Mouse (Mus musculus) hematopoietic stem cell, adult 5-6 weeks (primary cell): ENCODE results near the gene Cd200r1. TPM values are rescaled to one million over a fixed set of nuclear protein-coding genes. Genes with fewer than 3 reads are reported as not detected.
"Not testable (repeated sequence)": the region's sequence is repeated elsewhere in the genome, so short reads cannot be mapped to it uniquely, and the experiment has no call there.

Experiments
- ATAC-seq, 2 experiments: fragments of 125-278 bp in 1 of 2; replicated peaks in 1 of 2; 2 replicates each; pipeline ENCODE4 v1.8.0; 2016 to 2017; ENCODE audit warnings: inconsistent platforms in 2 of 2, mild to moderate bottlenecking in 2 of 2, moderate number of reproducible peaks in 2 of 2, low read depth in 1 of 2, moderate TSS enrichment in 1 of 2; ENCODE audit not compliant: low FRiP score in 2 of 2, poor library complexity in 2 of 2, severe bottlenecking in 2 of 2, insufficient read depth in 1 of 2, low TSS enrichment in 1 of 2
- total RNA-seq: library from RNA; stranded (forward); fragments of 172-1452, 232-1000 nt; gene quantifications from 2 replicates; pipeline ENCODE4 v1.2.3, GENCODE M21; 2017

Cd200r1 gene
- total RNA-seq, 1 experiment from 2014 or later, result 7.0 TPM

- peak; percentile 84 to 95 for ATAC-seq
Observed at GRCm38 (mm10) chr16:44745866-44746562, 19.5 kb upstream of the Cd200r1 start, which contains the start of gene Gtpbp8. Gtpbp8 (minus strand) TSS chr16:44746363.

DNA sequence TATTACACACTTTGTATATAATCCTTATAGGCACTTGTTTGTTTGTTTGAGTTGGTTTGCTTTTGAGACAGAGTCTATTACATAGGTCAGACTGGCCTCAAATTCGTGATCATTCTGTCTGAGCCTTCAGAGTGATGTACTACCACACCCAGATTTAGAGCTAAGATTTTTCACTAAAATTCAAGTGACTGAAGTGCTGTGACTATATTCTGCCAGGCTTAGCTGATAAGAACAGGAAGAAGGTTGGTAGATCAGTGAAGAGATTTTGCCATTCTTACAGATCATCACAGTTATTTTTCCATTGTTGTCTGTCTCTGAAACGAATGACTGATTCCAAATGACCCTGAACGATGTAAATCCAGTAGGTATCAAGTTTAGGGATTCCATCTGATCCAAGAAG, 17.5 kb upstream of the Cd200r1 start:
- no peak for ATAC-seq

DNA sequence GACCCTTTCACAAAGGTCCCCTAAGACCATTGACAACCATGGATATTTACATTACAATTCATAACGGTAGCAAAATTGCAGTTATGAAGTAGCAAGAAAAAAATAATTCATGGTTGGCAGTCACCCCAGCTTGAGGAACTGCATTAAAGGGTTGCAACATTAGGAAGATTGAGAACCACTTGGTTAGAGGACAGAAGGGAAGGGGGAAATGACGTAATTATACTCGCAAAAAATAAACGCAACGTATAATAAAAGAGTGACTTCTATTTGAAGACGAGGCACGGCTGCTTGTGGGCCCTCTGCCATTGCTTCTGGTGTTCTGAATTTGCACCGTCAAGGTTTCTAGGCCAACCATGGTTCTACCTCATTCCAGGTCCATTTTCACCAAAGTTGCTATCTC, 7.8 kb upstream of the Cd200r1 start:
- ATAC-seq, result peak in 1 of 2 experiments; percentile 32; a peak in 1 of 4 replicates

GRCm38 (mm10) chr16:44761811-44762210, 3.7 kb upstream of the Cd200r1 start:
- ATAC-seq, result no peak

- ATAC-seq, result no peak
Observed at GRCm38 (mm10) chr16:44766320-44766892, 870 bp downstream of the Cd200r1 start.

GRCm38 (mm10) chr16:44767506-44767905, 2.0 kb downstream of the Cd200r1 start:
- no peak for ATAC-seq

- peak; percentile 60; a peak in 3 of 4 replicates for ATAC-seq
Observed at GRCm38 (mm10) chr16:44767967-44768366, 2.4 kb downstream of the Cd200r1 start.

GRCm38 (mm10) chr16:44772577-44772976, 7.0 kb downstream of the Cd200r1 start:
- no peak for ATAC-seq

- ATAC-seq, result peak in 1 of 2 experiments; percentile 23; a peak in 1 of 4 replicates
Observed at GRCm38 (mm10) chr16:44773673-44774072, 8.1 kb downstream of the Cd200r1 start.

- ATAC-seq, result no peak
Observed at GRCm38 (mm10) chr16:44774201-44774600, 8.7 kb downstream of the Cd200r1 start.

- ATAC-seq, result peak; percentile 94 to 97
Observed at GRCm38 (mm10) chr16:44778538-44779147, 13.1 kb downstream of the Cd200r1 start.

DNA sequence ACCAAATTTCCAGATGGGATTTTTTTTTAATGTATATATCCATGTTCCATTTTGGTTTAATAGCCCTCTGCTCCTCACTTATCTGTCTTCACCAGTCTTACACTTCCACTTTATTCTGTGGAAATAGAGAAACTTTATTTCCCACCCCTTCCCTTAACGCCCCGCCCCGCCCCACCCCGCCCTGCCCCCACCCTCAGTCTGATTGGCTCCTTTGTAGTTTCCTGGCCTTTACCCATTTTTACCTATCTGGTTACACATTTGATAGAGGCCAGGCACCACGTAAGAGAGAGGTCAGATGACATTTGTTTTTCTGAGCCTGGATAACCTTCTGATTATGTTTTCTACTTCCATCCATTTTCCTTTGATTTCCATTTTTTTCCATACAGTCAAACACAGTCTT, 14.0 kb downstream of the Cd200r1 start:
- ATAC-seq, result no peak

GRCm38 (mm10) chr16:44780751-44781150, 15.2 kb downstream of the Cd200r1 start:
- ATAC-seq, result no peak

- no peak for ATAC-seq
Observed at GRCm38 (mm10) chr16:44786934-44787333, 21.4 kb downstream of the Cd200r1 start.

DNA sequence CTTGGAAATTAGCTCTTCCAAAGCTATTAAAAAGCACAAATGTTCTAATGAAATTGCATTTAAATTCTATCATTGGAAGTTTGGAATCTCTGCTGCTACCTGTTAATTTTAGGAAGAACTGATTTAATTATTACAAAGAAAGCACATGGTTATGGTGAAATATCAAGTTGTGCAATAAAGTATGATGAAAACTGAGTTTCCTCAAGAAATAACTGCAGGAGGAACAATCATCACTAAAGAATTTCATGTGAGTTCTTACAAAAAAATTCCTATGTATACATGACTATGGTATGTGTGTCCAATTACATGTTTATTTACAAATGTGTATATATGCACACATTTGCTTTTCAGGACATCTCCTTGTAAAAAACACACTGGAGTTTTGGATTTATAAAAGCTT, 28.9 kb downstream of the Cd200r1 start:
- ATAC-seq, result no peak

- ATAC-seq, result no peak
Observed at GRCm38 (mm10) chr16:44805976-44806375, 40.4 kb downstream of the Cd200r1 start.

- not testable (repeated sequence) for ATAC-seq
Observed at GRCm38 (mm10) chr16:44810223-44810622, 44.7 kb downstream of the Cd200r1 start.

DNA sequence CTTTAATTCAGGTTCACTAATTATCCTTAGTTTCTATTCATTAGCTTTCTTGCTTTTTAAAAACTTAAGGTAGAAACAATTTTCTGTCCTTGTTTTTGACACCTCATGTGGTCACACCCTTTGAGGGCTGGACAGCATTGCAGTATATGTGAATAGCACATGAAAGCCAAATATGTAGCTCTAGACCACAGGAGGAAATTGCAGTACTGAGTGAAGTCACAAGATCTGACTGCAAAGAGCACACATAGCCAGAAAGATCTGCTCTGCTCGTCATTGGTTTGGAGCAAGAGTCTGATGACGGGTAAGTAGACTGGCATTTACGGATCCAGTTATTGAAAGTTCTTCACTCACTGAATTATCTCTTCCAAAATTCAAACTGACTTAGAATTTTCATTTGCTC, 46.0 kb downstream of the Cd200r1 start, which contains the start of gene Cd200r4:
Cd200r4 (plus strand) TSS at position 190 of the 400 bp plus-strand sequence.
- peak; percentile 59 to 78; a peak in 2 of 4 replicates for ATAC-seq
